Mouse (Mus musculus) liver, adult 2 months (tissue): ENCODE data around the gene Olfr401.

Source experiments
- CTCF ChIP-seq: fragments of 200-500 bp; IDR thresholded peaks from 2 replicates; pipeline ENCODE4 v1.5.1; 2011; ENCODE audit warnings: low read depth, low read length, control low read depth
- POLR2A ChIP-seq: fragments of 200-500 bp; IDR thresholded peaks from 2 replicates; pipeline ENCODE4 v1.6.1; 2011; ENCODE audit warnings: low read length, control low read depth; ENCODE audit not compliant: insufficient read depth; ENCODE audit errors: extremely low read depth

- TF ChIP-seq CTCF (no peak), POLR2A (no peak)
Observed at GRCm38 (mm10) chr11:74153229-74153628, 39.7 kb downstream of the Olfr401 start, which contains the start of gene Olfr402.
